Mouse (Mus musculus): ENCODE measurements around the gene Gnas.

- no peak for TF ChIP-seq CTCF (IDR thresholded peaks at IDR 0.05)
- TF ChIP-seq EP300 (IDR thresholded peaks at IDR 0.05) = no peak
Observed at GRCm38 (mm10) chr2:174300186-174300585, 16.1 kb downstream of the Gnas start.
